Mouse (Mus musculus): Measurements from ENCODE around the gene 1110051M20Rik.

GRCm38 (mm10) chr2:91399168-91399567 lies 45.3 kb downstream of the 1110051M20Rik start:
- TF ChIP-seq EP300 (IDR thresholded peaks at IDR 0.05; ENCODE audit: low read depth) (no peak), CTCF (IDR thresholded peaks at IDR 0.05; ENCODE audit: low read depth) (no peak)

Data from liver, embryonic 14.5 days (tissue).